Mouse (Mus musculus) adrenal gland (tissue): Measurements from ENCODE around the gene Inpp4a.

Experiments used
- intact Hi-C: fragments of 180-260 bp; cut with DNase I; formaldehyde crosslinking; loops from one replicate; pipeline ENCODE4 v1.15.1; 2025

The Inpp4a gene

DNA sequence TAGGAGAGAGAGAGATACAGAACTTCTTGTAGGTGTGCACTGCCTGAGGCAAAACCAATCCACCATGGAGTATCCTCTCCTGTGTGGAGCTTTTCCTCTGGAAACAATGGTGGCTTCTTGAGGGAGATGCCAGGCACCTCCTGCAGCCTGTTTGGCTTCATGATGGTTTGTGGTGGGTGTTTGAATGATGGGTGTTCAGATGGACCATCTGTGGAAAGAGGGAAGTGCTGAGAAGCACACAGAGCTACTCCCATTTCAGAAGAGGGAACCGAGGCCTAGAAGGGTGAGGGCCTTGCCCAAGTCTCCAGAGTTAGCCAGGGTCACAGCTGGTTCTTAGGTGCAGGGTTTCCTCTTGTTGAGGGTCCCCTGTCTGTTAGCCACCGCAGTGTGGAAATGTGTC, 23.0 kb downstream of the Inpp4a start:
- intact Hi-C loops = no loop called here

DNA sequence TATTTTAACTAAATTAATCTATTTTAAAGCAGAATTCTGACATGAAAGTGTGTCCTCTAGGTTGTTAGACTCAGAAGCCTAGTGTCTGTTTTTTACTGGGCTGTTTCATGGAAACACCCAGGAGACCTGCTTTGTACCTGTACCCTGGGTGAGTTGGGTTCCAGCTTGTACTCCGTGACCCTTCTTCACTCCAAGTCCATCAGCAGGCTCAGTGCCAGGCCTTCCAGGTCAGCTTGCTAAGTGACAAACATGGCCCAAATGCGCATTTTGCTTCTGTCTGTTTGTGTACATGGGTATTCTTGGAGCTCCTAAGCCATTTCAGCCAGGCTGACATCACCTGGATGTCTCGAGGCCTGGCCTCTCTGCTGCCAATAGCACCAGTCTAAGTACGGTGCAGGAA, 23.5 kb downstream of the Inpp4a start:
- intact Hi-C loops = no loop called here

DNA sequence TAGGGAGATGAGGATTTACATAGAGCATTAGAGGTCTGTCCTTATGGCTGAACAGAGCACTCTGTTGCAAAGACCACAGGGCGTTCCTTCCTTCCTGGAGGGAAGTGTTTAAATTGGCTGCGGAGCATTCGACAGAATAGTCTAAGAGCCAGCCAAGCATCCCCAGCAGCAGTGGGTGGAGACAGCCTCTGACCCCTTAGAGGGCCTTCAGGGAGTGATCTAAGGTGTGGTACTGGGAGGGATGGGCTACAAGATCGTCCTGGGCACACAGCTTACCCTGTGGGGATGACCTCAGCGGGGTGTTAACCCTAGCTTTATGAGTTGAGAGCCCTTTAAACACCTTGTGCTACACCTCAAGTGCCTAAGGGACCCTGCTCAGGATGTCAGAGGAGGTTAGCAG, 24.9 kb downstream of the Inpp4a start:
- intact Hi-C loops = no loop called here

DNA sequence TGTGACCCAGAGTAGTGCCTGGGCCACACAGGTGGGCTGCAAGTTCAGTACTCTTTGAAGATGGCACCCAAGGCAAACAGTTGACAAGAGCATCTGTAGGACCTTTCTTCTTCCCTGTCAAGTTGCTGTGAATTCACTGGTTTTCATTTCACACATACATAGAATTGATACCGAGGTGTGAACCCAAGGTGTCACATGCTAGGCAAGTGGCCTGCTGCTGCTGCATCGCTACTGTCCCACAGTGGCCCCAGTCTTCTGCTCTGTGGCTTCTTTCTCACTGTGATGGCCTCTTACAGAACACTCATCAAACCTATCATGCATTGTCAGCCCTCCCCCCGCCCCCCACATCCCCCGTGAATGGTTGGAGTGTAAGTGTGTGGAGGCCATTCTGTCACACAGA, 27.6 kb downstream of the Inpp4a start:
- intact Hi-C loops = no loop called here

GRCm38 (mm10) chr1:37329132-37329531, 29.5 kb downstream of the Inpp4a start:
- intact Hi-C loops = no loop called here

DNA sequence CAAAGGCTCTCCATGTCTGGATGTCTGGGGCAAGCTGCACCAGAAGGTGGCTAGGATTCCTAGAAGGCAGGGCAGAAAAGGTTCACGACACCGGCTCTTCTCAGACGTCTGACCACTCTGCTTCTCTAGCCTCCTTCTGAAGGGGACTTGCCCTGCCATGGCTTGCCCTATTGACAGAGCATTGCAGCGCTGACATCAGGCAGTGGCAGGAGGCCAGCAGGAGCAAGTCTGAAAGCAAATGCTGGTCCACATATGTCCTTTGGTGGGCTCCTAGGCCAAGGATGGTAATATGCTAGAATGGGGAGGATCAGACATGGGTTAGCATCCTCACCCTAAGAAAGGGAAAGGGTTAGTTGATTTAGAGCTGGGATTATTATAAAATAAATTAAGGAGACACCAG, 30.2 kb downstream of the Inpp4a start:
- intact Hi-C loops = no loop called here

GRCm38 (mm10) chr1:37332756-37333155, 33.1 kb downstream of the Inpp4a start:
- intact Hi-C loops = no loop called here

GRCm38 (mm10) chr1:37333741-37334440, 34.2 kb downstream of the Inpp4a start:
- intact Hi-C loops = no loop called here

DNA sequence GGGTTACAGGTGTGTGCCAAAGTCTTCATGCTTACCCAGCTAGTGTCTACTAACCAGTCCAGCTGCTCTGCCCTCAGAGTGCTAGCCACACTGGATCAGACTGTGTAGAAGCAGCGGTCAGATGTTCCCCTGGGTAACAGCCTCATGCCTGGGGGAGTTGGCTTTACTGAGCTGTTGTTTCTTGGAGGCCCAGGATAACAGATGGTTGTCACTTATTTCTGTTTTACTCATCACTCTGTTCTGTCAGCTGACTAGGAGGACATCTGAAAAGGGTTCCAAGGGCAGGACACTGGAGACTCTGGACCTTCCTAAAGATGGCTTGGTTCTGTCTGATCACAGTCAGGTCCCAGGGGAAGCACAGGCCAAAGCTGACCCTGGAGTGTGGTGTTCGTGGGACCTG, 36.4 kb downstream of the Inpp4a start:
- intact Hi-C loops = no loop called here

GRCm38 (mm10) chr1:37336794-37337193, 37.1 kb downstream of the Inpp4a start:
- intact Hi-C loops = no loop called here

DNA sequence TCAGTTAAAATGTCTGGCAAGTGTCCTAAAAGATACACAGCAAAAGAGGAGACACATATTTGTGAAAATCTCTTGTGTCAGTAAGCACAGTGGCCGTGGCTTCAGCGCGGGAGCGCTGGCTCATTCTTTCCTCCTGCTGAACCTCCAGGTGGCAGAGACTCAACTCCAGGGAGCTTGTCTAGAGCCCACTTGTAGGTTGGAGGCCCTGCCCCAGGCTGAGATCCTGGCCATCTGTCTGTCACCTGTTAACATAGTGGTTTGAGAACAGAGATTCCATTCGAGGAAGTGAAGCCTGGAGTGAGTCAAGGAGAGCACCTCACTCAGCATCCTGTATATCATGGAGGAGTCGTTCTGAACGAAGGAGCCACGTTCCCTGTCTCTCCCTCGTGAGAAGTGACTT, 37.6 kb downstream of the Inpp4a start:
- intact Hi-C loops = no loop called here

- intact Hi-C loops = no loop called here
These were observed 39.5 kb downstream of the Inpp4a start for GRCm38 (mm10) chr1:37339144-37339543.

DNA sequence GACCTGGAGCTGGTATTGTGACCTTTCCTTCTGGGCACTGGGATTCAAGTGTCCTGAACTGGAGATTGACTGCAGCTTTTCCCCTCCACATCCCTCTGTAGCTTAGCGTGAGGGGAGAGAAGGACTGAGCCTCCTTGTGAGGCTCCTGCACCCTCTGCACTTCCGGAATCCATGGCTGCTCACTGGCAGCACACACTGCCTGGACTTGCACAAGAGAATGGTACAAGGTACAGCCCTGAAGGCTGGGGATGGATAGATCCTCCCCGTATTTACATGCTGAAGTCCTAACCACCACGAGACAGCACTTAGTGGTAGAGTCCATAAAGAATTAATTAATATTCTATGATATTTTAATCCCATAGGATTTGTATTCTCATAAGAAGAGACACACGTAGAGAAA, 41.7 kb downstream of the Inpp4a start:
- intact Hi-C loops = no loop called here

GRCm38 (mm10) chr1:37341914-37342313, 42.2 kb downstream of the Inpp4a start:
- intact Hi-C loops = no loop called here

- intact Hi-C loops = no loop called here
These were observed 42.9 kb downstream of the Inpp4a start for GRCm38 (mm10) chr1:37342524-37342923.

DNA sequence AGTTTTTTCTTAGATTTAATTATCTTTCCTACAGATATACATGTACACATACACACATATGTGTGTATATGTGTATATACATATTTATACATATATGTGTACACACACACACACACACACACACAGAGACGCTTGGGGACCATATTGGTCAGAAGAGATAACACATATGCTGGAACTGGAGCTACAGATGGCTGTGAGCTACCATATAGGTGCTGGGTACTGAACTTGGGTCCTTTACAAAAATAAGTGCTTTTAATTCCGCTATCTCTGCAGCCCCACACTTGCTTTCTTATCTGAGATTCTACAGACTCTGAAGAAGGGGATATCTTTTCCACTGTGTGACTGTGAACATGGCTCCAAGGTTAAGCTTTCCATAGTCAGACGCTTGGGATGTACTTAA, 43.6 kb downstream of the Inpp4a start:
- intact Hi-C loops = no loop called here

DNA sequence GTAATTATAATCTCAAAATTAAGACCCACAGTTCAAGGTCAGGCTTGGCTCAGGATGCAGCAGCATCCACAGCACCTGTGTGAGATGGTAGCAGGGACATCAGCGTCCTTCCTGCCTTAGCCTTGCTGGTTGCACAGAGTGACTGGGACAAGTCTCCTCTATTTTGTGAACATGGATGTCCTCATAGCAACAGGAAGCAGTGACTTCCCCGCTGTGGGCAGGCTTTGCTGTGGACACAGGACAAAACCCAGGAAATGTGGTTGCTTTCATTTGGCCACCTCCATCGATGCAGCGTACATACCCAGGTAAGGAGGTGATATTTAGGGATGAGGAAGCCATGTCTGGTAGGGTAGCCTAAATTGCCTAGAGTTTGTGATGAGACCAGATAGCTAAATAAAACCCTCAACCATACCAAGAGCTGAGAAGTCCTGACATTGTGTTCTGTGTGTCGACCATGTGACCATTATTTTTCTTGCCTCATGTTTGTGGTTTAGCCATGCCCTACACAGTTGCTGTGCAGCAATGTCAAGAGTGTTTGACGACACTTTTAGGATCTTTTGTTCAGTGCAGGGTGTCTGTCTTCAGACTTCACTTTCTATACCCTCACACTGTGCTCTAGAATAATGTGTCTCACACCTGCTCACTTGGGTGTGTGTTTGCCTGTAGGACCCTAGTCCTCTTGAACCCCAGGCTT, 44.7 kb downstream of the Inpp4a start:
- intact Hi-C loops = no loop called here

DNA sequence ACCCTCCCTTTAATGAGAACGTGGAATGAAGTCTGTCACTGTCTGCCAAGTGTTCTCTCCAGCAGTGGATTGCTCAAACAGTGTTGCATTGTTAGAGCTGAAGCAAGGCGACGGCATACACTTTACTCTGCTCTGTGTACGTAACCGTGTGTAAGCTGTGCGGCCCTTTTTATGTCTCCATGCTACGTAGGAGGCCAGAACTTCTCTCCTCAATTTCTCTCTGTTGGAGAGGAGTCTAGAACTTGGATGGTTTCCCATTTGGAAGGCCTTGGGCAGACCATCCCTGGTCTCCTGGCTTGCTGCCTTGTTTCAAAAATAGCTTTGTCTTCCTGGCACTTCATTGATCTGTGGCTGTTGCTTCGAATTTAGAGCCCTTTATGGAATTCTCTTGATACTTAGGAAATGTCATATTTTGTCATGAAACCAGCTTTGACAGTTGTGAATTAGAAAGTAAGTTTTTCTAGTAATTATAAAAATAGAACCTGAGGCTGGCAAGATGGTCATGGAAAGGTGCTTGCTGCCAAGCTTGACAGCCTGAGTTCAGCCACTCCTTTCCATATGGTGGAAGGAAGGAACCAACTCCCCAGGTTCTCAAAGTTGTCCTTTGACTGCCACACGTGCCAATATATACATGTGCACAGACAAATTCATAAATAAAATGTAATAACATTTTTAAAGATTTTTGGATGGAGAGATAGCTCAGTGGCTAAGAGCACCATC, 47.9 kb downstream of the Inpp4a start:
- intact Hi-C loops = no loop called here

GRCm38 (mm10) chr1:37350886-37351651, 51.4 kb downstream of the Inpp4a start:
- intact Hi-C loops = no loop called here

GRCm38 (mm10) chr1:37351961-37352360, 52.3 kb downstream of the Inpp4a start:
- intact Hi-C loops = no loop called here

- intact Hi-C loops = no loop called here
These were observed 53.8 kb downstream of the Inpp4a start for GRCm38 (mm10) chr1:37353456-37353855.

DNA sequence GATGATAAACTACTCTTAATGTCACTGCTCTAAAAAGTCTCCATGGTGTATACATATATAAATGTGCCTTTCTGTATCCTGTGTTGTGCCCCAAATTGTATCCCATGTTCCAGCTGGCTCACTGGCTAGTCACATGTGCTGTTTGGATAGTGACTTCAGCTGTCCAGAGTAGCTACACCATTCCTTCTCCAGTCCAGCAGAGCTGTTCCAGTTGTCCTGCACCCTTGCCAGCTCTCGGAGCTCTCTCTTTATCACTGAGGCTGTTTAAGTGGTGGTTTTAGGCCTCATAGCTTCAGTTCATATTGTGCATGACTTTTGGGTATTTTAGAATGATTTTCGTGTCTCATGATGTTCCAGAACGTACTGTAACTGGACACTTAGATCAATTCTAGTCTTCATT, 55.8 kb downstream of the Inpp4a start:
- intact Hi-C loops = no loop called here
